Mouse (Mus musculus) hindbrain, embryonic 14.5 days (tissue): ENCODE data around the gene Zfp874a. TPM values are rescaled to one million over a fixed set of nuclear protein-coding genes. Genes with fewer than 3 reads are reported as not detected.

ENCODE experiments used
- ATAC-seq: fragments of 200-750 bp; cut with Nextera tagmentation; 2 replicates; pipeline ENCODE4 v1.8.0; 2017; ENCODE audit warnings: moderate number of reproducible peaks, mild to moderate bottlenecking, moderate TSS enrichment, moderate library complexity; ENCODE audit not compliant: low FRiP score
- DNase-seq: peaks from one replicate; pipeline ENCODE4 v3.0.0-alpha.2; 2015; ENCODE audit warnings: low spot score
- H3K27ac ChIP-seq: fragments of 300-500 bp; sonication (generic); 2 replicates; pipeline ENCODE4 v1.5.1; 2014; ENCODE audit warnings: mild to moderate bottlenecking, moderate library complexity
- H3K27me3 ChIP-seq: fragments of 300-500 bp; sonication (generic); 2 replicates; pipeline ENCODE4 v1.6.1; 2014; ENCODE audit warnings: mild to moderate bottlenecking, low read length, mixed read lengths; ENCODE audit not compliant: control insufficient read depth, insufficient read depth
- H3K36me3 ChIP-seq: fragments of 300-500 bp; sonication (generic); replicated peaks from 2 replicates; pipeline ENCODE4 v1.6.1; 2014; ENCODE audit not compliant: control insufficient read depth, insufficient read depth
- H3K4me1 ChIP-seq: fragments of 300-500 bp; sonication (generic); replicated peaks from 2 replicates; pipeline ENCODE4 v1.6.1; 2014; ENCODE audit warnings: antibody characterized with exemption, low read length, mixed read lengths; ENCODE audit not compliant: control insufficient read depth, insufficient read depth
- H3K4me2 ChIP-seq: fragments of 300-500 bp; sonication (generic); replicated peaks from 2 replicates; pipeline ENCODE4 v1.6.1; 2014; ENCODE audit warnings: mild to moderate bottlenecking, moderate library complexity
- H3K4me3 ChIP-seq: fragments of 300-500 bp; sonication (generic); replicated peaks from 2 replicates; pipeline ENCODE4 v1.5.1; 2014; ENCODE audit warnings: mild to moderate bottlenecking, low read length
- H3K9ac ChIP-seq: fragments of 300-500 bp; sonication (generic); 2 replicates; pipeline ENCODE4 v1.6.1; 2014
- H3K9me3 ChIP-seq: fragments of 300-500 bp; sonication (generic); 2 replicates; pipeline ENCODE4 v1.6.1; 2016; ENCODE audit warnings: low read length; ENCODE audit not compliant: control insufficient read depth
- WGBS: fragments of 180-500 bp; shearing (Covaris S2); extraction: QIAGEN DNeasy Blood & Tissue Kit; methylation state at CpG from one replicate; pipeline ENCODE4 v1.1.7; 2014; 5-methylcytosine and 5-hydroxymethylcytosine counted together
- polyA plus RNA-seq: library from polyadenylated mRNA; unstranded; fragments of >200 nt; fragmentation: Nextera tagmentation; extraction: Ambion mirVana; gene quantifications from 2 replicates; pipeline ENCODE4 v1.2.1, GENCODE M21; 2014

Zfp874a gene
- polyA plus RNA-seq, result 6.9 and 8.0 TPM in 2 replicates

DNA sequence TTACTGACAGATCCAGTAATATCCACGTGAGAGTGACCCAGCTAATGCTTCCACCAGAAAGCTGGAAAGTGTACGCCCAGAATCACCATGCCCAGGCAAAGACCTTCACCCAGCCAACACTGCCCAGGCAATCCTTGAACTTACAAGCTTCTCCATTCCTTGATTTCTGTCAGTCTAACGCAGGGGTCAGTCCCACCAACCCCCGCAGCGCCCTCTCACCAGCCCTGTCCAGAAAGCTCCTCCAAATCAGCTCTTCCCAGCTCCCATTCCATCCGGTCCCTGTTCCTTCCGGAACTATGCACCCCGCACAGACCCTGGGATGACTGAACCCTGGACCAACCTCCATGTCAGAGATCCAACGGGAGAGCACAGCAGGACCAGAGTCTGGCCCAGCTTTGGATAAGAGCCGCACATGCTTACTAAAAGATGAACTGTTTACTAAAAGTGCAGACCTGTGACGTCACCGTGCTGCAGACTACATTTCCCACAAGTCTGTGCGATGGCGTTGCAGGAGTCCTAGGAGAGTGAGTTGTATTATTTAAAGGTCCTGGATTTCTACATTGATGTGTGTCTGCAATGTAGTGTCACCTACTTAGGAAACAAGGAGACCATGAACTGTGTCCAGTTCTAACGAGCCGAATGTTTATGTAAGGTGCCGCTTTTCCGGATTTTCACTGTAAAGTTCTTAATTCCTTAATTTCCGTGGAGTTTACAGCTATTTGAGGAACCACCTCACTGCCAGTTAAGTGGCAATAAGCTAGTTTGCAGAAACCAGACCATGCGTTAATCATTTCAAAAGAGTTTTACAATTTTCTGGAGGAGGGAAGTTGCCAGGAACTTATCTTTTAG is at the start of gene Zfp874a:
TSS of gene Zfp874a (minus strand) at position 453 of the 849 bp plus-strand sequence.
- WGBS, result 2% methylated on average over 20 of the region's 20 CpGs
- no peak within 1 kb of the TSS for H3K27ac ChIP-seq
- H3K4me3 ChIP-seq, result peak within 1 kb of the TSS; percentile 53
- H3K36me3 ChIP-seq, result peaks cover 7% of the 10 kb centered on the region; the same call in 1 of the 2 replicates
- peak; percentile 97 for ATAC-seq
- no peaks in the 10 kb centered on the region; the same call in 1 of the 2 replicates for H3K4me1 ChIP-seq
- no peaks in the 10 kb centered on the region for H3K27me3 ChIP-seq
- peak; percentile 93 for DNase-seq
- peak within 1 kb of the TSS; percentile 77 for H3K4me2 ChIP-seq
- H3K9ac ChIP-seq, result peak within 1 kb of the TSS; percentile 55
- no peaks in the 10 kb centered on the region for H3K9me3 ChIP-seq

DNA sequence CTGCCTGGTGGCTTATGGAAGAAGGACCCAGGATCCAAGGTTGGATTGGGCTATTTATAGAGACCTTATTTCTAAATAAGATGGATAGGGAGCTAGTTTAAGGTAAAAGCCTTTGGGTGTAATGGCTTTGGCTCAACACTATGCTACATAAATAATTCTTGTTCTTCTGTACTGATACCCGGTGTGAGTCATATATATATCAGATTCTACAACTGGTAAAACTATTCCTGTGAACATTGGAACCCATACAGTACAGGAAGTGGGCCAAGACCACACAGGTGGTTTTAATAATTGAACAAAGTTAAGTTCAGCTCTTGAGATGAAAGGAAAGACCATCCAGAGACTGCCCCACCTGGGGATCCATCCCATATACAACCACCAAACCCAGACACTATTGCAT is 49.5 kb upstream of the Zfp874a start:
- ATAC-seq (no peak; the same call in 1 of the 2 replicates), DNase-seq (no peak)
- peak overlapping the region; percentile 70 for H3K4me2 ChIP-seq
- H3K9me3 ChIP-seq, result no peaks in the 10 kb centered on the region
- WGBS, result 86% methylated on average over 1 of the region's 1 CpGs
- no peaks in the 10 kb centered on the region for H3K36me3 ChIP-seq
- H3K4me1 ChIP-seq, result peaks cover 8% of the 10 kb centered on the region; the same call in 1 of the 2 replicates
- no peaks in the 10 kb centered on the region for H3K27me3 ChIP-seq
- H3K9ac ChIP-seq, result no peak overlapping the region
- no peak overlapping the region for H3K27ac ChIP-seq
- H3K4me3 ChIP-seq, result no peak overlapping the region; the same call in 1 of the 2 replicates

DNA sequence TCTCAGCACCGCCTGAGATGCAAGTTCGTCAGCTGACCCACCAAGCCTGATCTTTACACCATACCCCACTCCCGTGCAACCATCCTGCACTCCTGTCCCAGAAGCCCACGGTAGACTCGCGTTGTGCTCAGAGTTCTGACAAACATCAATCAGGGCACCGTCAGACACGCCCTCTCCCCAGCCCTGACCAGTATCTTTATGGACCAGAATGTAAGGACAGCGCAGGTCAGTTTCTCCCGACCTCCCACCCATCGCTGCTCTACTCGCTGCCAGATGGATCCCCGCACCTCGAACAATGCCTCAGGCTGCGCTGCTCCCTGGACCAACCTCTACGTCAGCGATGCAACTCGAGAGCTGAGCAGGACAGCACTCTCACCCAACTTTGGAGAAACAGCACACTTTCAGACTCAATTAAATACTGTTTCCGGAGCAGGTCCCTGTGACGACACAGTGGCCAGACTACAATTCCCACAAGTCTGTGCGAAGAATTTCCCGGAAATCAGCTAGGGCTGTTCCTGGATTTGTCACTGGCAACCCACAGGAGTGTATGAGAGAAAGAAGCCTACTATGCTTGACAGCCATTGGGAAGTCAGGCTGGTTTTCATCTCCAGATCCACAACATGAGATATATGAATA is 48.8 kb upstream of the Zfp874a start, which contains the start of gene Zfp58:
TSS of gene Zfp58 (minus strand) at position 472 of the 636 bp plus-strand sequence.
- WGBS, result 0% methylated on average over 22 of the region's 22 CpGs

DNA sequence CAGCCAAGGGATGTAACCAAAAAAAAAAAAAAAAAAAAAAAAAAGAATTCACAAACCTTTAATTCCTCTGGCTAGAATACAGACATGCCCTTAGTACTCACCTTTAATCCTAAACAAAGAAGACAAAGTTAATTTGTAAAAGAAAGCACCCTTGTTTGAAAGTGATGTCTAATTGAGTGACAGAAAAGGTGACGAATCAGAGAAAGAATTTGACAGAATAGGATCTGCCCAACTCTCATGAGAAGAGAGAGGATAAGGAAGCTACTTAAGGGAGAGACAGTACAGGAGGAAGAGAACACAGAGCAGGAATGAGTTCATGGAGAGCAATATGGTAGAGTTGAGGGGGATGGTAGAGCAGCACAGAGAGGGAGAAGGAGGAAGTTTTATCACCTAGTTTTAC is 44.2 kb upstream of the Zfp874a start:
- H3K27ac ChIP-seq, result no peak overlapping the region
- WGBS, result 86% methylated on average over 1 of the region's 1 CpGs
- no peak overlapping the region for H3K9ac ChIP-seq
- H3K4me3 ChIP-seq, result no peak overlapping the region
- peaks cover 45% of the 10 kb centered on the region for H3K36me3 ChIP-seq
- DNase-seq (no peak), ATAC-seq (no peak)
- peaks cover 21% of the 10 kb centered on the region for H3K9me3 ChIP-seq
- H3K27me3 ChIP-seq, result no peaks in the 10 kb centered on the region
- H3K4me1 ChIP-seq, result peaks cover 8% of the 10 kb centered on the region; the same call in 1 of the 2 replicates
- no peak overlapping the region for H3K4me2 ChIP-seq

More for the DNA sequence above, 48.8 kb upstream of the Zfp874a start, which contains the start of gene Zfp58:
- Histone ChIP-seq H3K27me3 (no peaks in the 10 kb centered on the region), H3K4me2 (peak within 1 kb of the TSS; percentile 70), H3K36me3 (peaks cover 2% of the 10 kb centered on the region; the same call in 1 of the 2 replicates), H3K9ac (peak within 1 kb of the TSS; percentile 61), H3K4me3 (peak within 1 kb of the TSS; percentile 54), H3K9me3 (no peaks in the 10 kb centered on the region), H3K27ac (no peak within 1 kb of the TSS), H3K4me1 (peaks cover 8% of the 10 kb centered on the region; the same call in 1 of the 2 replicates)
- DNase-seq (peak; percentile 93), ATAC-seq (peak; percentile 98)

DNA sequence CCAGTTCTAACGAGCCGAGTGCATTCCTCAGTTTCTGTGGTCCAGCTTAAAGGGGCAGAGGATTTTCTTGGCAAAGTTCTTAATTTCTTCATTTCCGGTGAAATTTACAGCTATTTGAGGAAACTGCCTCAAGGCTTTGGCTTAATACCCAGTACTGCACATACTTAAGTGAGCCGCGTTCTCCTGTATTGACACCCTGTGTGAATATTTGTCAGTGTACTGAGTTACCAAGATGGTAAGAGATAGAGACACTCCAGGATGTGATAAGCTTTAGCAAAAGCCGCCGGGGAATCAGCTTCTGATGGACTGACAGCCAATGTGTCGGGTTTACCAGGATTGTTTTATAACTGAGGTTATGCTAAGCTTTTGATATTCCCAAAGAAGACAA is 33.0 kb upstream of the Zfp874a start:
- peak overlapping the region; percentile 66 for H3K4me2 ChIP-seq
- H3K9me3 ChIP-seq, result no peaks in the 10 kb centered on the region
- peak overlapping the region; percentile 58 for H3K9ac ChIP-seq
- ATAC-seq, result peak; percentile 76
- 0 out of 2 replicates have a peak, but pooled peaks cover 20% of the 10 kb centered on the region for H3K36me3 ChIP-seq
- no peaks in the 10 kb centered on the region for H3K27me3 ChIP-seq
- H3K4me1 ChIP-seq, result peaks cover 5% of the 10 kb centered on the region; the same call in 1 of the 2 replicates
- H3K4me3 ChIP-seq, result peak overlapping the region; percentile 53
- WGBS, result 51% methylated on average over 8 of the region's 8 CpGs
- DNase-seq, result no peak
- H3K27ac ChIP-seq, result no peak overlapping the region

DNA sequence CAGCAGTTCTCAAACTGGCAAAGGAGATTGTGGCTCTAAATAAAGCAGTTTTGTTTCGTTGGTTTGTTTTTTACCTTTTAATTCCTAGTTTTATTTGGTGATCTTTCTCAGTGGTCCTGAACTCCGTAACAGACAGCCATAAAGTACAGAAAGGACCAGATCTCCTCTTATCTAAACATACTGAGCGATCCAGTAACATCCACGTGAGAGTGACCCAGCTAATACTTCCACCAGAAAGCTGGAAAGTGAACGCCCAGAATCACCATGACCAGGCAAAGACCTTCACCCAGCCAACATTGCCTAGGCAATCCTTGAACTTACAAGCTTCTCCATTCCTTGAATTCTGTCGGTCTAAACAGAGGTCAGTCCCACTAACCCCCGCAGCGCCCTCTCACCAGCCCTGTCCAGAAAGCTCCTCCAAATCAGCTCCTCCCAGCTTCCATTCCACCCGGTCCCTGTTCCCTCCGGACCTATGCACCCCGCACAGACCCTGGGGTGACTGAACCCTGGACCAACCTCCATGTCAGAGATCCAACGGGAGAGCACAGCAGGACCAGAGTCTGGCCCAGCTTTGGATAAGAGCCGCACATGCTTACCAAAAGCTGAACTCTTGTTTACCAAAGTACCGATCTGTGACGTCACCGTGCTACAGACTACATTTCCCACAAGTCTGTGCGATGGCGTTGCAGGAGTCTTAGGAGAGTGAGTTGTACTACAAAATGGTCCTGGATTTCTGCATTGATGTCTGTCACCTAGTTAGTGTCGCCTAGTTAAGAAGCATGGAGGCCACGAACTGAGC is 32.4 kb upstream of the Zfp874a start, which contains the start of gene Zfp874b:
TSS of gene Zfp874b (minus strand) at position 634 of the 799 bp plus-strand sequence.
- DNase-seq (peak; percentile 91), ATAC-seq (peak; percentile 96)
- no peaks in the 10 kb centered on the region for H3K27me3 ChIP-seq
- no peak within 1 kb of the TSS for H3K27ac ChIP-seq
- H3K4me1 ChIP-seq, result peaks cover 5% of the 10 kb centered on the region; the same call in 1 of the 2 replicates
- WGBS, result 6% methylated on average over 20 of the region's 20 CpGs
- H3K36me3 ChIP-seq, result 0 out of 2 replicates have a peak, but pooled peaks cover 15% of the 10 kb centered on the region
- H3K4me3 ChIP-seq, result peak within 1 kb of the TSS; percentile 53
- no peaks in the 10 kb centered on the region for H3K9me3 ChIP-seq
- H3K4me2 ChIP-seq, result peak within 1 kb of the TSS; percentile 66
- H3K9ac ChIP-seq, result peak within 1 kb of the TSS; percentile 58

DNA sequence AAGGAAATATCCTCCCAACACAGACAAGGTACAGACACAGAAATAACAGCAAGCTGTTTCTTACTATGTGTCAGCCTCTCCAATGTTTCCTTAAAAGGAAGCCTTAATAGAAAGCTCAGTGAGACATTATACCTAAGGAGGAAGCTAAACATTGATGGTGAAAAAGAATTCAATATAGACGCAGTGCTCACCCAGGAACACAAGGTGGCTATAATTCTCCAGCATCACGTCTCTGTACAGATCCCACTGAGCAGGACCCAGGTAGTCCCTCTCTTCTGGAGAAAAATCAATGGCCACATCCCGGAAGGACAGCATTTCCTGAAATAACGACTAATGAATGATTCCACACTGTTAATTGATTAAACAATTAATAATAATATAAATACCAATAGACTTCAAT is 30.1 kb upstream of the Zfp874a start:
- Histone ChIP-seq H3K36me3 (no peaks in the 10 kb centered on the region), H3K27ac (no peak overlapping the region), H3K4me1 (peaks cover 5% of the 10 kb centered on the region; the same call in 1 of the 2 replicates), H3K27me3 (no peaks in the 10 kb centered on the region), H3K9me3 (no peaks in the 10 kb centered on the region), H3K9ac (no peak overlapping the region), H3K4me2 (no peak overlapping the region), H3K4me3 (no peak overlapping the region)
- WGBS, result 75% methylated on average over 4 of the region's 4 CpGs
- ATAC-seq, result no peak
- no peak for DNase-seq

DNA sequence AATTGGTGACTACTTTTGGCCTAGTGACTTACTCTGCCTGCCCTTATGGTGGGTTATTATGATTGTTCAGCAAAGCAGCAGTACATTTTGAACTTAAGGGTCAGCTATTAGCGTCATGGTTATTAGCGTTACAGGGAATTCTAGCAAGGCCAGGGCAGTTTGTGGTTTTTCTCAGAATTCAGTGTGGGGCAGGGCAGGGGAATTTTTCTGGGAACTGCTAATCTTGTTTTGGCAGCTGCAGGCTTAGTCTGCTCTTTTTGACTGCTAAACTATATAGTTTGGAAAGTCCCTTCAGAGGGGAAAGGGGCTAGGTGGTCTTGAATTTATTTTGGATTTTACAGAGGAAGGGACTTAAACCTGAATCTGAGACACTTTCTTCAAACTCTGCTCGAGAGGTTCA is 17.9 kb upstream of the Zfp874a start:
- H3K4me2 ChIP-seq, result no peak overlapping the region
- H3K9me3 ChIP-seq, result no peaks in the 10 kb centered on the region
- H3K4me3 ChIP-seq, result no peak overlapping the region
- peaks cover 16% of the 10 kb centered on the region for H3K36me3 ChIP-seq
- DNase-seq (no peak), ATAC-seq (no peak)
- no peaks in the 10 kb centered on the region for H3K27me3 ChIP-seq
- no peak overlapping the region for H3K27ac ChIP-seq
- 91% methylated on average over 3 of the region's 3 CpGs for WGBS
- H3K9ac ChIP-seq, result no peak overlapping the region
- H3K4me1 ChIP-seq, result no peaks in the 10 kb centered on the region
